Mouse (Mus musculus) midbrain, embryonic 11.5 days (tissue): ENCODE measurements around the gene Slc13a3. TPM values are rescaled to one million over a fixed set of nuclear protein-coding genes. Genes with fewer than 3 reads are reported as not detected.

Source experiments
- ATAC-seq: fragments of 200-750 bp; cut with Nextera tagmentation; 2 replicates; pipeline ENCODE4 v1.8.0; 2017; ENCODE audit warnings: moderate TSS enrichment, moderate library complexity; ENCODE audit not compliant: low FRiP score
- DNase-seq: peaks from one replicate; pipeline ENCODE4 v3.0.0; 2015; ENCODE audit warnings: low spot score; ENCODE audit errors: missing footprints
- H3K27ac ChIP-seq: fragments of 300-500 bp; sonication (generic); 2 replicates; pipeline ENCODE4 v1.5.1; 2014; ENCODE audit warnings: low read depth, low read length
- H3K27me3 ChIP-seq: fragments of 300-500 bp; sonication (generic); 2 replicates; pipeline ENCODE4 v1.6.1; 2014; ENCODE audit warnings: mild to moderate bottlenecking, low read length, moderate library complexity, mixed read lengths; ENCODE audit not compliant: control insufficient read depth, insufficient read depth
- H3K36me3 ChIP-seq: fragments of 300-500 bp; sonication (generic); 2 replicates; pipeline ENCODE4 v1.6.1; 2014; ENCODE audit warnings: mild to moderate bottlenecking, low read length, moderate library complexity, mixed read lengths; ENCODE audit not compliant: control insufficient read depth, insufficient read depth
- H3K4me1 ChIP-seq: fragments of 300-500 bp; sonication (generic); 2 replicates; pipeline ENCODE4 v1.6.1; 2014; ENCODE audit warnings: low read length; ENCODE audit not compliant: control insufficient read depth, insufficient read depth
- H3K4me2 ChIP-seq: fragments of 300-500 bp; sonication (generic); 2 replicates; pipeline ENCODE4 v1.6.1; 2014; ENCODE audit warnings: mild to moderate bottlenecking, moderate library complexity
- H3K4me3 ChIP-seq: fragments of 300-500 bp; sonication (generic); 2 replicates; pipeline ENCODE4 v1.5.1; 2014; ENCODE audit warnings: low read depth, low read length
- H3K9ac ChIP-seq: fragments of 300-500 bp; sonication (generic); 2 replicates; pipeline ENCODE4 v1.6.1; 2014; ENCODE audit warnings: low read length
- H3K9me3 ChIP-seq: fragments of 300-500 bp; sonication (generic); 2 replicates; pipeline ENCODE4 v1.6.1; 2016; ENCODE audit warnings: low read length; ENCODE audit not compliant: control insufficient read depth
- WGBS: fragments of 180-500 bp; shearing (Covaris S2); extraction: QIAGEN DNeasy Blood & Tissue Kit; methylation state at CpG from one replicate; pipeline ENCODE4 v1.1.7; 2014; 5-methylcytosine and 5-hydroxymethylcytosine counted together
- polyA plus RNA-seq: library from polyadenylated mRNA; unstranded; fragments of >200 nt; fragmentation: Nextera tagmentation; extraction: Ambion mirVana; gene quantifications from 2 replicates; pipeline ENCODE4 v1.2.1, GENCODE M21; 2014

The Slc13a3 gene
- polyA plus RNA-seq, 1 experiment from 2014 or later: 2.1 TPM

GRCm38 (mm10) chr2:165459663-165460062 lies 13.4 kb downstream of the Slc13a3 start:
- DNase-seq: peak; percentile 76
- Histone ChIP-seq H3K9me3 (no peaks in the 10 kb centered on the region), H3K27me3 (no peaks in the 10 kb centered on the region), H3K4me3 (no peak overlapping the region), H3K27ac (no peak overlapping the region), H3K9ac (0 out of 2 replicates have a peak overlapping the region, but pooled peaks have one; percentile 12), H3K4me1 (peaks cover 5% of the 10 kb centered on the region; the same call in 1 of the 2 replicates), H3K4me2 (no peak overlapping the region), H3K36me3 (no peaks in the 10 kb centered on the region)
- WGBS: 42% methylated on average over 7 of the region's 7 CpGs
- no peak; the same call in 1 of the 2 replicates for ATAC-seq

GRCm38 (mm10) chr2:165458189-165458588 lies 14.8 kb downstream of the Slc13a3 start:
- 31% methylated on average over 5 of the region's 5 CpGs for WGBS
- ATAC-seq (no peak), DNase-seq (no peak)
- Histone ChIP-seq H3K4me1 (peaks cover 5% of the 10 kb centered on the region; the same call in 1 of the 2 replicates), H3K27me3 (no peaks in the 10 kb centered on the region), H3K4me3 (no peak overlapping the region), H3K9ac (no peak overlapping the region), H3K36me3 (no peaks in the 10 kb centered on the region), H3K9me3 (no peaks in the 10 kb centered on the region), H3K4me2 (no peak overlapping the region), H3K27ac (no peak overlapping the region)

GRCm38 (mm10) chr2:165456710-165457109 lies 16.3 kb downstream of the Slc13a3 start:
- H3K9ac ChIP-seq: no peak overlapping the region
- ATAC-seq (no peak), DNase-seq (no peak)
- WGBS: 65% methylated on average over 2 of the region's 2 CpGs
- no peak overlapping the region for H3K4me3 ChIP-seq
- H3K27me3 ChIP-seq: no peaks in the 10 kb centered on the region
- H3K27ac ChIP-seq: no peak overlapping the region
- H3K4me1 ChIP-seq: peaks cover 5% of the 10 kb centered on the region; the same call in 1 of the 2 replicates
- H3K4me2 ChIP-seq: no peak overlapping the region
- H3K36me3 ChIP-seq: no peaks in the 10 kb centered on the region
- no peaks in the 10 kb centered on the region for H3K9me3 ChIP-seq

- Histone ChIP-seq H3K27me3 (no peaks in the 10 kb centered on the region), H3K27ac (no peak overlapping the region), H3K36me3 (no peaks in the 10 kb centered on the region), H3K4me1 (no peaks in the 10 kb centered on the region), H3K4me2 (no peak overlapping the region), H3K4me3 (no peak overlapping the region), H3K9me3 (no peaks in the 10 kb centered on the region), H3K9ac (no peak overlapping the region)
- WGBS: 80% methylated on average over 12 of the region's 12 CpGs
- DNase-seq: no peak
- no peak for ATAC-seq
Measured at GRCm38 (mm10) chr2:165452730-165453693, 20.0 kb downstream of the Slc13a3 start.

- Histone ChIP-seq H3K4me2 (no peak overlapping the region), H3K4me1 (no peaks in the 10 kb centered on the region), H3K27ac (no peak overlapping the region), H3K27me3 (no peaks in the 10 kb centered on the region), H3K9ac (no peak overlapping the region), H3K9me3 (no peaks in the 10 kb centered on the region), H3K4me3 (no peak overlapping the region), H3K36me3 (no peaks in the 10 kb centered on the region)
- WGBS: 86% methylated on average over 9 of the region's 9 CpGs
- no peak for ATAC-seq
- DNase-seq: no peak
Measured at GRCm38 (mm10) chr2:165448475-165448874, 24.6 kb downstream of the Slc13a3 start.

- WGBS: 82% methylated on average over 3 of the region's 3 CpGs
Measured at GRCm38 (mm10) chr2:165444861-165445260, 28.2 kb downstream of the Slc13a3 start.

GRCm38 (mm10) chr2:165442981-165443380 lies 30.0 kb downstream of the Slc13a3 start:
- no peaks in the 10 kb centered on the region for H3K27me3 ChIP-seq
- no peak overlapping the region for H3K4me3 ChIP-seq
- H3K4me1 ChIP-seq: no peaks in the 10 kb centered on the region
- H3K4me2 ChIP-seq: no peak overlapping the region
- WGBS: 90% methylated on average over 10 of the region's 10 CpGs
- H3K9me3 ChIP-seq: no peaks in the 10 kb centered on the region
- ATAC-seq: no peak
- H3K36me3 ChIP-seq: no peaks in the 10 kb centered on the region
- H3K9ac ChIP-seq: no peak overlapping the region
- no peak overlapping the region for H3K27ac ChIP-seq
- DNase-seq: no peak

More at GRCm38 (mm10) chr2:165444861-165445260, 28.2 kb downstream of the Slc13a3 start:
- Histone ChIP-seq H3K4me2 (no peak overlapping the region), H3K36me3 (no peaks in the 10 kb centered on the region), H3K9me3 (no peaks in the 10 kb centered on the region), H3K4me1 (no peaks in the 10 kb centered on the region), H3K4me3 (no peak overlapping the region), H3K27me3 (no peaks in the 10 kb centered on the region), H3K9ac (no peak overlapping the region), H3K27ac (no peak overlapping the region)
- DNase-seq (no peak), ATAC-seq (no peak)

GRCm38 (mm10) chr2:165441613-165442012 lies 31.4 kb downstream of the Slc13a3 start:
- H3K9me3 ChIP-seq: no peaks in the 10 kb centered on the region
- H3K9ac ChIP-seq: no peak overlapping the region
- H3K4me1 ChIP-seq: no peaks in the 10 kb centered on the region
- ATAC-seq: no peak
- DNase-seq: no peak
- no peak overlapping the region for H3K27ac ChIP-seq
- H3K36me3 ChIP-seq: no peaks in the 10 kb centered on the region
- no peaks in the 10 kb centered on the region for H3K27me3 ChIP-seq
- no peak overlapping the region for H3K4me2 ChIP-seq
- 68% methylated on average over 4 of the region's 4 CpGs for WGBS
- no peak overlapping the region for H3K4me3 ChIP-seq

GRCm38 (mm10) chr2:165439613-165440012 lies 33.4 kb downstream of the Slc13a3 start:
- no peak for DNase-seq
- Histone ChIP-seq H3K36me3 (no peaks in the 10 kb centered on the region), H3K27me3 (no peaks in the 10 kb centered on the region), H3K4me3 (no peak overlapping the region), H3K9ac (no peak overlapping the region), H3K9me3 (no peaks in the 10 kb centered on the region), H3K4me1 (no peaks in the 10 kb centered on the region), H3K27ac (no peak overlapping the region), H3K4me2 (no peak overlapping the region)
- no peak for ATAC-seq
- 92% methylated on average over 10 of the region's 10 CpGs for WGBS
